ENCODE assay signal across 10 mouse cellular contexts in the genomic region with DNA sequence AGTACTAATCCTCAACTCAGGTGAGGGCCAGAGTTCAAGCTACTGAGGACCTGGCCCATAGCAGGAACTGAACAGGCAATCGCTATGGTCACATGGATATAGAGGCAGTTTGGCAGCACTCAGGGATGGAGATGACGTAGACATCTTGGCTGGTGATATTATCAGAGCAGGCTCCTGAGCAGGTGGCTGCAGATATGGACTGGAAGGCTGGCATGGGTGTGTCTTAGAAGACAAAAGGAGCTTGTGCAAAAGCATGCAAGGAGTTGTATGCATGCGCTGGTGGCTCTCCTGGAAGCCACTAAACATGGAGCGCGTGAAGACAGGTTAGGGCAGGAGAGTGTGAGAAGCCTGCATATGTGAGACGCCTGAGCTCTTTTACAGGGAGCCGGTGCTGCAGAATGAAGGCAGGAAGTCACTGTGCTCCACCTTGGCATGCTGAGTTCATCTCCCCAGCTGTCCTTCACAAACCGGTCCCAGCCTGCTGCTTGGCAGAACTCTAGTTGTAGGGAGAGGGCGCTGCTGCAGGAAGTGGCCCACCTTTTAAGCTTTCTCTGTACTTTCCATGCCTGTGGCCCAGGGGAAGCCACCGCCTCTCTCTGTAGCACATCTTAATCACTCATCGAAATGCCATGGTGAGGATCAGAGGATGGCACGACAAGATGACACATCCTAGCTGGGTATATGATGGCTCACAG. TPM values are rescaled to one million over a fixed set of nuclear protein-coding genes. Genes with fewer than 3 reads are reported as not detected.
DNase-seq lines count a peak whose midpoint lies in the region; ATAC-seq and TF ChIP-seq lines count a peak whose summit lies in the region.
"Had no signal": no experiment of that assay in that cellular context is flagged by ENCODE, and none has a peak within 500 bp of the region (broad histone marks: within the 10 kb centered on the region; RNA-seq: fewer than 3 reads in every experiment).

No protein-coding gene starts in this region.

- no peak for TF ChIP-seq CTCF in cerebellum, adult 2 months (IDR thresholded peaks at IDR 0.05; ENCODE audit: borderline replicate concordance, insufficient read depth, low read depth, low read length)

- intact Hi-C loops in heart, postnatal 25 days (cut with DNase I): loop anchor here (10.0 kb wide), 1 partner anchor 959 kb away; no protein-coding TSS in a partner anchor

- H3K36me3 ChIP-seq in hindbrain, embryonic 12.5 days: no peaks in the 10 kb centered on the region
- H3K36me3 ChIP-seq: embryonic facial prominence, embryonic 15.5 days had no signal

- H3K4me3 ChIP-seq in cerebellum, adult 2 months (replicated peaks; ENCODE audit: insufficient read depth, low read depth, low read length): no peak overlapping the region
- no peak overlapping the region for H3K4me3 ChIP-seq in hindbrain, embryonic 12.5 days
- H3K4me3 ChIP-seq: embryonic facial prominence, embryonic 15.5 days had no signal

- peak; percentile 21 for DNase-seq in heart, postnatal 4 days
- no peak for DNase-seq in heart, postnatal 25 days (ENCODE audit: low spot score)
- peak; percentile 68 for DNase-seq in CD4-positive, CD25-positive, alpha-beta regulatory T cell, adult 2 months (ENCODE audit: low read depth, low spot score)
- peak; percentile 69 to 87 for DNase-seq in cerebellum, adult 2 months
- DNase-seq in kidney, postnatal 10 days: peak; percentile 56
- DNase-seq in ovary, postnatal 10 days (ENCODE audit: low spot score): no peak
- DNase-seq in heart, adult 9 months (ENCODE audit: low spot score in 2 of 2): no peak

- no peak overlapping the region for H3K4me2 ChIP-seq in hindbrain, embryonic 12.5 days (replicated peaks)
- H3K4me2 ChIP-seq: embryonic facial prominence, embryonic 15.5 days; liver, embryonic 11.5 days had no signal

- no peak for ATAC-seq in hindbrain, embryonic 12.5 days (ENCODE audit: low FRiP score)

- TF ChIP-seq POLR2A in cerebellum, adult 2 months (IDR thresholded peaks at IDR 0.05; ENCODE audit: borderline replicate concordance, insufficient read depth, low read length): no peak

- H3K27me3 ChIP-seq in cerebellum, adult 2 months (ENCODE audit: control insufficient read depth, insufficient read depth, low read length): no peaks in the 10 kb centered on the region
- H3K27me3 ChIP-seq in hindbrain, embryonic 12.5 days: 0 out of 2 replicates have a peak, but pooled peaks cover 2% of the 10 kb centered on the region
- H3K27me3 ChIP-seq: embryonic facial prominence, embryonic 15.5 days had no signal

- no peak overlapping the region for H3K9ac ChIP-seq in hindbrain, embryonic 12.5 days
- H3K9ac ChIP-seq: embryonic facial prominence, embryonic 15.5 days had no signal

- H3K4me1 ChIP-seq in cerebellum, adult 2 months (ENCODE audit: control insufficient read depth, insufficient read depth, low read length): peaks cover 23% of the 10 kb centered on the region
- H3K4me1 ChIP-seq in hindbrain, embryonic 12.5 days: peaks cover 26% of the 10 kb centered on the region

- 28% methylated on average over 12 of the region's 12 CpGs for WGBS in cerebellum, adult 2 months
- WGBS in hindbrain, embryonic 12.5 days: 80% methylated on average over 12 of the region's 12 CpGs

- H3K9me3 ChIP-seq in hindbrain, embryonic 12.5 days (replicated peaks): no peaks in the 10 kb centered on the region
- H3K9me3 ChIP-seq: embryonic facial prominence, embryonic 15.5 days had no signal

- peak overlapping the region; percentile 27; the same call in 1 of the 2 replicates for H3K27ac ChIP-seq in cerebellum, adult 2 months (ENCODE audit: insufficient read depth, low read length)
- H3K27ac ChIP-seq in hindbrain, embryonic 12.5 days: no peak overlapping the region
- H3K27ac ChIP-seq: embryonic facial prominence, embryonic 15.5 days had no signal

RNA-seq across cellular contexts. Expression of gene Zmiz1, which starts 4.8 kb away (rescaled TPM):
- total RNA-seq in heart, postnatal 4 days (2021): 10 to 100 TPM; 67.0 to 78.5 TPM
- total RNA-seq in heart, postnatal 25 days (2021): 10 to 100 TPM; 40.2 to 49.9 TPM
- polyA plus RNA-seq in cerebellum, adult 2 months (2012; rRNA removed): 63.7 and 72.5 TPM in 2 replicates
- 66.5 and 69.4 TPM in 2 replicates for polyA plus RNA-seq in hindbrain, embryonic 12.5 days (2016; fragmentation: Nextera tagmentation; extraction: Ambion mirVana)

Comparison
In these comparisons a context has a peak if more than half of its experiments do, and no peak if none do; other contexts are left out.
1. DNase-seq: peak in heart, postnatal 4 days (single experiment), CD4-positive, CD25-positive, alpha-beta regulatory T cell, adult 2 months (single experiment), cerebellum, adult 2 months (2 of 2) and kidney, postnatal 10 days (single experiment); none in heart, postnatal 25 days (single experiment), ovary, postnatal 10 days (single experiment) and heart, adult 9 months (0 of 2).